Mouse (Mus musculus) gastrocnemius, adult 8-10 months (tissue): ENCODE measurements at regions not wholly inside any gene's neighbourhood (a gene's known extent, or its start where the extent isn't known, plus 50 kb on each side); places are given as distances from the start of the nearest gene placed in this dataset.

Source experiments
- DNase-seq, 2 experiments: peaks; one replicate each; pipeline ENCODE4 v3.0.0; 2022; ENCODE audit warnings: low spot score in 2 of 2

DNA sequence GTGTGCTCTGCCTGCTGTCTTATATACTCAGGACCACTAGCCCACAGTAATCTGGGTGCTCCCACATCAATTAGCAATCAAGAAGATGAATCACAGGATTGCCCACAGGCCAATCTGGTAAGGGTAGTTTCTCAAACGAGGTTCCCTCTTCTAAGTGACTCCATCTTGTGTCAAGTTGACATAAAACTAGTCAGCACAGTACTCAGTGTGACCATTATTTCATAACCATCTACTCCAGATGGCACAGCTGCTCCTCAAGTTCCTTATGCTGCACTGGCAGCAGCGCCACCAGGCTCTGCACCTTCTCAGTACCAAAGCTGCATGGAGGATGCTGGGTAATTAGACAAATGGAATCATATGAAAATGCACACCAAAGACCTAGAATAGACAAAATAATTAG, 175.6 kb upstream of the B3galt2 start:
- no peak for DNase-seq

DNA sequence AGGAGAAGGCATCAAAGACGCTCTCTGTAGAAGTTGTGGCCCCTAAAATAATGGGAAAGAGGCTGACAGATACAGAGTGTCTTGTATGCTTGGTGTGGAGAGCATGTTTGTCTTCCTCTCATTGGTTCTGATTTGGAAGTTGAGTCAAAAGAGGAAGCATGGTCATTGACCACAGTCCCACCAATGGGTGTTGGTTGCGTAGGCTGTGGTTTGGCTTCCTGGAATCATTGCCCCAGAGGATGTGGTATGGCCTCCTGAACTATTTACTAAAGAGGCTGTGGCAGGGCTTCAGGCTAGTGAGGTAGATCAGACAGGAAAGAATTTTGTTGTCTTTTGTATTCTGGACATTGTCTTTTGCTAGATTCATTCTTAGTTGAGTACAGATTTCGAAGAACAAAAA, 174.4 kb upstream of the B3galt2 start:
- no peak for DNase-seq

- no peak for DNase-seq
These were observed 165.1 kb upstream of the B3galt2 start for GRCm38 (mm10) chr1:143475329-143475728.

GRCm38 (mm10) chr1:143483345-143483744, 157.1 kb upstream of the B3galt2 start:
- DNase-seq = no peak

GRCm38 (mm10) chr1:143484936-143485335, 155.5 kb upstream of the B3galt2 start:
- no peak for DNase-seq

GRCm38 (mm10) chr1:143497092-143497491, 143.4 kb upstream of the B3galt2 start:
- DNase-seq = no peak

DNA sequence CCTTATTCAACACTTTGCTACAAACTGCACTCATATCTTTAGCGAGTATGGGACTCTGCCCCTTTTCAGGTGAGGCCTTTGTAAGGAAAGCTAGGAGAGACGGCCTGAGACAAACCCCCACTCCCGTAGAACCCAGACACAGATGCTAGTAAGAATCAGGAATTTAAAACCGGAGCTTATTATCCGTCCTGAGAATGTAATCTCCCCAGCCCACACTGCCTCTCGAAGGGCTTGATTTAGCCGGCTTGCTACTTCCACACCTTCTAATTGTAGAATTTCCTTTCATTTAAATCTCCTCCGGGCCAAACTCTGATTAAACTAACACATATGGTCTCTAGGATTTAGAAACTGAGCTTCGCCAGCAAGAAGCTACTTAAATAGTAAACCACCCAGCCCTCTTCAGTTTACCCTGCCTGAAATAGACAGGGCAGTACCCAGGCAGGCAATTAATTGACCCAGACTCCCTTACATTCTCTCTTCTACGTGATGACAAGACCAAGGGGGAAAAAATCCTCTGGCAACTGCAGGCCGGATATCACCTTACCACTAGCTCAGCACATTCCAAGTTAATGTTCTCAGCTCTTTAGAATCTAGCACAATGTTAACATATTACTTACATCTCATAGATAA, 136.9 kb upstream of the B3galt2 start:
- DNase-seq = peak in 1 of 2 experiments; percentile 5

- no peak for DNase-seq
These were observed 136.4 kb upstream of the B3galt2 start for GRCm38 (mm10) chr1:143504066-143504440.

GRCm38 (mm10) chr1:143505318-143505717, 135.1 kb upstream of the B3galt2 start:
- DNase-seq = no peak

DNA sequence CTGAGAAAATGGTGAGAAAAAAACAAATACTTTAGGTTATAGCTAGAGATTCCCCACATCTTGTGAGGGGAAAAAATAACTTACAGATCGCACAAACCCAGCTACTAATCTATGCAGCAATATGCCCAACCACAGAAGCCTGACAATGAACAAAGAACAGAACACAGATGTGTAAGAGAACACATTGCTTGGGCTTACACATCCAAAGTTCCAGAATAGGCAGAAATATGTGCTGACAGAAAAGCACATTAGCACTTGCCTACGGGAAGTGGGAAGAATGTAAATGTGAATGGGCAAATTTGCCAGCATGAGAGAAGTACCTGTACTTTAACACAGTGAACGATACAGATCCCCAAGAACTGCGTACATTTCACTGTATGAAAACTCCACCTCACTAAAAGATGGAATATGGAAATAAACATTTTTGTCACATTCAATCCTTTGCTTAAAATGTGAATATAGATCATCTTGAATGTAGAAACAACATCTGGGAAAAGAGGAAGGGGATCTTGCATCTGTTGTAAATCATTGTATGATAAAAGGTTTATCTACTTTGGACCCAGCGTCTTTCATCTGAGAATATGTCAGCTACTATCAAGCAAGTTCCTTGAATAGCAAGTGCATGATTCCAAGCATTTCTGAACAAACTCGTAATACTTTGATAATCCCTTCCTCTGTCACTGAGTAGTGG, 116.5 kb upstream of the B3galt2 start:
- DNase-seq = no peak

GRCm38 (mm10) chr1:143524522-143524865, 116.0 kb upstream of the B3galt2 start:
- DNase-seq = peak; percentile 18 to 59

DNA sequence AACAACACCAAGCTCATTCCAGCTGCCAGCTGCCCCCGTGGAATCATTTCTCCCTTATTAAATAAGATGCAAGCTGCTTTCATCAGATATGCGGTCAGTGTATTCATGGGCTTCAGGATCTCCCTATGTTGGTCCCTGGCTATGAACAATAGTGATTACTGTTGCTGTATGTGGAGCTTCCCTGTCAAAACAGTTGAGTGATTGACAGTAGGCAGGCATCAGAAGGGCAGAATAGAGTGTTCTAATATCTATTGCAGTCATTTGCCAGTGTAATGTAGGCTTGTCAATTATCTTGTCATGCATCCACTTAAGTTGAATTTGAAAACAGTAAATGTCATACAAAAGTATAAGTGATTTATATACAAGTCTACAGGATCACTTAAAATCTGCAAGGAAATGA, 100.2 kb upstream of the B3galt2 start:
- DNase-seq = no peak

DNA sequence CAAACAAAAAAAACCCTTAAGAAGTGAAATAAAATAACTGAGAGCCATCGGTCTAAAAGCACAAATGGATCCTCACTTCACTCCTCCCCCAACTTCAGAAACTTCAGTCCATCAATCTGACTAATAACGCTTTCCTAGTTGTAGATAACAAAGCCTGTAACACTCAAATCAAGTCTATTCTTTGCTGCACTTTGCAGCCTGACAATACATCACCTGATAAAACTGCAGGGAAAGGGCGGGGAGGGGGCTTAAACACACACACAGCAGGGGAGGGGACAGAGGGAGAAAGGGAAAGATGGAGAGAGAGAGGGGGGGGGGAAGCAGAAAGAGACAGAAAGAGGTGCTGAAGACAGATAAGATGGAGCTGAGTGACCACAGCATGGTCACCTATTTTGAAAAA, 99.8 kb upstream of the B3galt2 start:
- DNase-seq = no peak
